Mouse (Mus musculus): ENCODE results near the gene Cxcr2.

The Cxcr2 gene

DNA sequence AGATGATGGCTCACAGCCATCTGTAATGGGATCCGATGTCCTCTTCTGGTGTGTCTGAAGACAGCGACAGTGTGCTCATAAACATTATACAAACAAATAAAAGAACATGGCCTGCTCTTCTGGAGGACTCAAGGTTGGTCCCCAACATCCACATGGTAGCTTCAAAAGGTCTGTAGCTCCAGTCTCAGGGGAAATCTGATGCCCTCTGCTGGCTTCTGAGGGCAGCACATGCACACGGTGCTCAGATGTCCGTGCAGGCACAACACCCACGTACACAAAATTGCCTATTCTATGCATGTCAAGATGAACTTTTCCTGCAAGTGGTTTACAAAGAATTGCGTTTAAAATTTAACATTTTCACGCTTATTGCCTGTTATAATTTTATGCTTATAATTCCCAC, 42.2 kb downstream of the Cxcr2 start:
- no peak for DNase-seq (ENCODE audit: extremely low read depth, insufficient read length, low spot score)

DNA sequence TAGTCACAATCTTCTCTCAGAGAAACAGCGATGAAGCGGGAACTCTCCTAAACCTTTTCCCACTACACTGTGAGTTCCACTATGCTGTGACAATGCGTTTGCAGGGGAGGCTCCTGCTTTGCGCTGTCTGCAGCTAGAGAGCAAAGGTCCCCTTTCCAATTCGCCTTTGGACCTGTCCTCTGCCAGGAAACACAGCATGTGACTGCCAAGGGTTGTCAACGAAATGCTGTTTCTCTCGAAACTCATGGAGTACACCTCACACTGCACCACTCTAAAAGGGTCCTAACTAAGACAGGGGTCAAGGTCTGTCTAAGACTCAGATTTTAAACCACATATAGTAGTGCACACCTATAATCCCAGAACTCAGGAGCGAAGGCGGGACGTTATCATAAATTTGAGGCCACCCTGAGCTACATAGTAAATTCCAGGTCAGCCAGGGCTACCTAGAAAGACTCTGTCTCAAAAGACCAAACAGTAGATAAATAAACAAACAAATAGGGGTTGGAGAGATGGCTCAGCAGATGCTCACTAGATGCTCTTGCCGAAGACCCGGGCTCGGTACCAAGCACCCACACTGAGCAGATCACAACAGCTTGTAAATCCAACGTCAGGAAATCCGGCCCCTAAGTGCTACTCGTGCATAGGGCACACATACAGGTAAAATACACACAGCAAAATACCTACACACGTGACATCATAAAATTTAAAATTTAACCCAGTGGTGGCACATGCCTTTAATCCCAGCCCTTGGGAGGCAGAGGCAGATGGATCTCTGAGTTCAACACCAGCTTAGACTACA, 43.0 kb downstream of the Cxcr2 start:
- no peak for DNase-seq (ENCODE audit: extremely low read depth, insufficient read length, low spot score)

DNA sequence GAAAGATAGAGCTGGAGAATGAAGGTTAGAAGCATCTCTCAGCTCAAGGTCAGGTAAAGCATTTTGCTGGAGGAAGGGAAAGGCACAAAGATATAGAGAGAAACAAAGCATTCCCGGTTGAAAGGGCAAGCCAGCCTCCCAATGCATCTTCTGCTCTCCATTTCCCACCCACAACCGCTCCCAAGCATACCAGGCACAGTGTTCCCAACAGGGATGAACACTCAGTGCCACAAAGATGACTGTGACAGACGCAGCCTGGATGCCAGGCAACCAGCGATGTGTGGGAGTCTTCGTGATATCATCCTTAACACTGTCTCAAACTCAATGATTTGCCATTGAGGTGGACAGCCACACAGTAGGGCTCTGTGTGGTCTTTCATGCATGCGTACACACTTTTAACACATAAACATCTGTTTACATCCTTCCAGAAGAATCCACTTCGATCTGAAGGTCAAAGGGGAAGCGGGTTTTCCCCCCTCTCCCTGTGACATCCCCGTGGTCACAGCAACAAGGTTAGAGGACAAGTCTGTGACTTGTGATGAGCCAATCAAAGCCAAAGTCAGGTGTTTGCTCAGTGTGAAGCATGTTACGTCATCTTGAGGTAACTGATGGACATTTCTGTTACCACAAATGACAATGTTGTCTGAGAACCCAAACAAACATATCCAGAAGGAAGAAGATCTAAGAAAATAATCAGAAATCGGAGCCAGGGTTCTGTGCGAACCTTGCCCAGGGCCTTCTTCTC, 44.1 kb downstream of the Cxcr2 start:
- no peak for DNase-seq (ENCODE audit: extremely low read depth, insufficient read length, low spot score)

DNA sequence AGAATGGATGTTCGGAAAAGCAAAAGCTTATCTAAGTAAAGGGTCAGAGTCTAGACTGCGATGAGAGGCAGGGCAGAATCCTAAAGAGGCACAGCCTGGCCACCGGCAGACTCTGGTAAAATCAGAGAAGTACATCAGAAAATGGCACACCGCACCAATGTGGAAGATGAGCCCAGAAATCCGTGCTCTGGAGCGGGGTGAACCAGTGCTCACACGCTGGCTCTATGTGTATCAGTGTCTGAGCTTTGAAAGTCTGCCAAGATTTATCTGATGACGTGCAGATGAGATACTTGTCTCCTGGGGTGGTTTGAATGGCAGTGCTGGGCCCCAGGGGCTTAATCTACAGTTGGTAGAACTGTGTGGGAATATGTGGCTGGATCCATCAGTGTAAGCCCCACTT, 45.3 kb downstream of the Cxcr2 start:
- DNase-seq (ENCODE audit: extremely low read depth, insufficient read length, low spot score): no peak

DNA sequence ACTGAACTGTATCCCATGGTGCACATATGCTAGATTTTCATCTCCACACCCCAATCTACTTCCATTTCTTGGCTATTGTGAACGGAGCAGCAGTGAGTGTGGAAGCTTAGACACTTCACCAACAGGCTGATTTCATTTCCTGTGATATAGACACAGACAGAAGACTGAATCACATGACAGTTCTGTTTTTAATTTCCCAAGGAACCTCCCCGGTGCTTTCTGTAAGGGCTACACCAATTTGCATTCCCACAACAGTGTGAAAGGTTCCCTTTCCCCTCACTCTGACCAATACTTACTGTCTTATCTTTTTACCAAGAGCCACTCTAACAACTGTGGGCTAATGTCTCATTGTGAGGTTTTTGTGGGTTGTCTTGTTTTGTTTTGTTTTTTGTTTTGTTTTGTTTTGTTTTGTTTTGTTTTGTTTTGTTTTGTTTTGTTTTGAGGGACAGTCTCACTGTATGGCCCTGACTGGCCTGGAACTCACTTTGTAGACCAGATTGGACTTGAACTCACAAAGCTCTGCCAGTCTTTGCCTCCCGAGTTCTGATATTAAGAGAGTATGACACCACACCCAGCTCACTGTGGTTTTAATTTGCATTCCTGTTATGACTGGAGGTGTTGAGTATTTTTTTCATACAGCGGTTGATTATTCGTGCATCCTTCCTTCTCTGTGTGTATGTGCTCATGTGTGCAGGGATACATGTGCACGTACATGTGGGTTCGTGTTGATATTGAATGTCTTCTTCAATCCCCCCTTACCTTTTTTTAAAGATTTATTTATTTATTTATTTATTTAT, 47.5 kb downstream of the Cxcr2 start:
- no peak for DNase-seq (ENCODE audit: extremely low read depth, insufficient read length, low spot score)

DNA sequence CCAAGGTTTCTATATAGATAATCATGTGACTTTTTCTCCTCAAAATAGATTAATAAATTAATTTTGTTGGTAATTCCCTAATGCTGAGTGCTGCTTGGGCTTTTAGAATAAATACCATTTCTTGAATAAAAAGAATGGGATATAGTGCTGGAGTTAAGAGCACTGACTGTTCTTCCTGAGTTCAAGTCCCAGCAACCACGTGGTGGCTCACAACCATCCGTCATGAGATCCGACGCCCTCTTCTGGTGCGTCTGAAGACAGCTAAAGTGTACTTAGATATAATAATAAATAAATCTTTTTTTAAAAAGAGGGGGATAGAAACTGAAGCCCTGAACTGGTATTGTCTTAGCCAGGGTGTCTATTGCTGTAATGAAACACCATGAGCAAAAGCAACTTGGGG, 49.7 kb downstream of the Cxcr2 start:
- DNase-seq (ENCODE audit: extremely low read depth, insufficient read length, low spot score): no peak

DNA sequence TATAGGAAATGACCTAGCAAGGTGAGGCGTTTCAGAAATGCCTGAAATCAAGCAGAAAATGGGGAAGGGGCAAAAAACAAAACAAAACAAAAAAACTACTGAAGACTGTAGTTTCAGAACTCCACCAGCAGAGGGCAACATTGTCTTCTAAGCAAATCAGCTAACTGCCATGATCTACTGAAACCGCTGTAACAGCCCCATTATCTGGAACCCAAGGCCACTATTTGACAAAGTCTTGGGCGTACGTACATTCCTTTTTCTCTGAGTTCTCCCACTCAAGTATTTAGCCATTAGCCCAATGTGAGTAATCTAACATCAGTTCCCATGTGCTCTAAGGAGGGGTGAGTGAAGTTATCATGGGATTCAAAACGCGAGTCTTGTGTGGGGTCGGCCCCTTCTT, 52.1 kb downstream of the Cxcr2 start:
- DNase-seq (ENCODE audit: extremely low read depth, insufficient read length, low spot score): no peak

DNA sequence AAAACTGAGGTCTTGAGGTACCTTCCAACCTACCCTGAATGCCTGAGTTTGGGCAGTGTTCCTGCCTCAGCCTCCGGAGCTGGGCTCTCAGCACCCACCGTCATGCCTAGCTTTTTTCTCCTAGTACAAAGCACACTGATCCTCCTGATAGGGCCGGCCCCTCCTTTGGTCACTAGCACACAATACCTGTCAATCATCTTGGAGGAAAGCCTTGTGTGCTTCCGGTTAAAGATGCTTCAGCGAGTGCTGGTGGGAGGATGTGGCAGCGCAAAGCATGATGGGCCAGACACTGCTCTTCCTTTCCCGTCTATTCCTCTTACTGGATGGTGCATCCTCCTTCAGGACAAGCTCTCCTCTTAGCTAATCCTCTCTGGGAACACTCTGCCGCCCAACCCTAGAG, 52.9 kb downstream of the Cxcr2 start:
- no peak for DNase-seq (ENCODE audit: extremely low read depth, insufficient read length, low spot score)

DNA sequence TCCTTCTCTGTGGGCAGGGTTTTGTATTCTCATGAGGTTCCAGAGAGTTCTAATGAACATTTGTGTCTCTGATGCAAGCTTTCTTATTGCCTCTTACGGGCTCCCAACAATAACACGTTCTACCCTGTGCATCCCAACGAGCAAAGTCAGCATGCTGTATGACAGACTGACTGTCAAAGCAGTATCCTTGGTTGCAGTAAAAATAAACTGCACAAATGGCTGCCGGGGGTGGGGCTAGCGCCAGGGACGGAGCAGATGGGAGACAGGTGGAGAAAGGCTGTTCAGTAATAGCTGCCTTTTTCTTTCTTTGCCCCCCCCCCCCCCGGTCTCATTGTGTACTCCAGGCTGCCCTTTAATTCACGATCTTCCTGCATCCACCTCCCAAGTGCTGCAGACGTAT, 54.1 kb downstream of the Cxcr2 start:
- no peak for DNase-seq (ENCODE audit: extremely low read depth, insufficient read length, low spot score)

DNA sequence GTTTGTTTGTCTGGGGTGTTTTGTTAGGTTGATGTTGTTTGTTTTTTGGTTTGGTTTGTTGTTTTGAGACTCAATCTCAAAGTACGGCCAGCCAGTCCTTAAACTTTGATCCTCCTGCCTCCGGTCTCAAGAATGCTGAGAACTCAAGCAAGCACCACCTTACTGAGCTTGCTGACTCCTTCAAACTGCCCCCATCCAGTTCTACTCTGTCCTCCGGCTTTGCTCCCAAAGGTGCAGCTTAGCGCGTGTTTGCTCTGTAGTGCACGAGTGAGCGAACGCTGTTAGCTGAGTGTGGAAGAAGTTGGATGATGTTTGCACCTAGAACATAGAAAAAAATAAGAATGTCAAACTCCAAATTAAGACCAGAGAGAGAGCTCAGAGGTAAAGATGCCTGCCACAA, 55.2 kb downstream of the Cxcr2 start:
- no peak for DNase-seq (ENCODE audit: extremely low read depth, insufficient read length, low spot score)

All from 3134 (cell line).